In genomic region chr17:34114114-34114513, GRCm38 (mm10) we compare ENCODE assay signal across 22 mouse cellular contexts. TPM values are rescaled to one million over a fixed set of nuclear protein-coding genes. Genes with fewer than 3 reads are reported as not detected.
A peak's percentile ranks its signal among the peaks of the same experiment; 100 is the strongest.
DNase-seq lines count a peak whose midpoint lies in the region; ATAC-seq and TF ChIP-seq lines count a peak whose summit lies in the region.
"Had no signal": no experiment of that assay in that cellular context is flagged by ENCODE, and none has a peak within 500 bp of the region (broad histone marks: within the 10 kb centered on the region; RNA-seq: fewer than 3 reads in every experiment).

No protein-coding gene starts in this region.

- no peak overlapping the region for H3K4me2 ChIP-seq in kidney, embryonic 15.5 days
- H3K4me2 ChIP-seq in CH12.LX (ENCODE audit: insufficient read depth, low read depth, poor library complexity, severe bottlenecking) (no peak overlapping the region), myocyte (ENCODE audit: low read depth) (no peak overlapping the region)
- H3K4me2 ChIP-seq in forebrain, embryonic 16.5 days (ENCODE audit: low read length), result no peak overlapping the region
- H3K4me2 ChIP-seq: embryonic facial prominence, embryonic 13.5 days; forebrain, embryonic 13.5 days; heart, embryonic 15.5 days; hindbrain, embryonic 15.5 days had no signal

- no peaks in the 10 kb centered on the region for H3K27me3 ChIP-seq in cerebellum, adult 2 months (ENCODE audit: control insufficient read depth, insufficient read depth, low read length)
- no peaks in the 10 kb centered on the region for H3K27me3 ChIP-seq in kidney, embryonic 15.5 days
- H3K27me3 ChIP-seq in CH12.LX (replicated peaks), result no peaks in the 10 kb centered on the region
- no peaks in the 10 kb centered on the region for H3K27me3 ChIP-seq in myocyte (ENCODE audit: control insufficient read depth, insufficient read depth, insufficient read length)
- H3K27me3 ChIP-seq in forebrain, embryonic 16.5 days (replicated peaks; ENCODE audit: control insufficient read depth, insufficient read depth, low read length), result no peaks in the 10 kb centered on the region
- H3K27me3 ChIP-seq: embryonic facial prominence, embryonic 13.5 days; forebrain, embryonic 13.5 days; heart, embryonic 15.5 days; hindbrain, embryonic 15.5 days had no signal

- TF ChIP-seq RAD21 in CH12.LX (IDR thresholded peaks at IDR 0.05; ENCODE audit: low read depth, low read length), result no peak

- in situ Hi-C loops in CH12.LX (cut with MboI; ENCODE audit: low pct_ligation_motif_present, low pct_unique_long_range_greater_than_20kb, low sequenced_read_pairs), result no loop called here

- peak; percentile 6 for DNase-seq in cerebellum, adult 8-10 months
- DNase-seq in cerebellum, adult 2 months, result no peak
- no peak for DNase-seq in kidney, postnatal 10 days
- no peak for DNase-seq in CH12.LX (ENCODE audit: extremely low read depth)
- DNase-seq: adrenal gland, adult 8-10 months; adrenal gland, postnatal 36 days; B cell, adult 2 months; cerebellum, postnatal 25 days; gastrocnemius, postnatal 36 days; heart, adult 11 months; heart, postnatal 36 days had no signal

- H3K9me3 ChIP-seq in kidney, embryonic 15.5 days (replicated peaks), result no peaks in the 10 kb centered on the region
- no peaks in the 10 kb centered on the region for H3K9me3 ChIP-seq in CH12.LX (replicated peaks; ENCODE audit: low read length)
- H3K9me3 ChIP-seq in forebrain, embryonic 16.5 days (ENCODE audit: control insufficient read depth, low read length), result no peaks in the 10 kb centered on the region
- H3K9me3 ChIP-seq: embryonic facial prominence, embryonic 13.5 days; forebrain, embryonic 13.5 days; heart, embryonic 15.5 days; hindbrain, embryonic 15.5 days had no signal

- dilution Hi-C loops in CH12.LX (cut with MboI; ENCODE audit: extremely low pct_ligation_motif_present, extremely low pct_unique_long_range_greater_than_20kb, low sequenced_read_pairs), result no loop called here

- H3K4me3 ChIP-seq in cerebellum, adult 2 months (replicated peaks; ENCODE audit: insufficient read depth, low read depth, low read length), result no peak overlapping the region
- H3K4me3 ChIP-seq in kidney, embryonic 15.5 days (replicated peaks), result no peak overlapping the region
- H3K4me3 ChIP-seq in CH12.LX (replicated peaks in 1 of 3; ENCODE audit: low read depth in 2 of 3, low read length in 2 of 3, poor library complexity in 1 of 3) (no peak overlapping the region), myocyte (no peak overlapping the region)
- no peak overlapping the region for H3K4me3 ChIP-seq in forebrain, embryonic 16.5 days (replicated peaks; ENCODE audit: low read length)
- H3K4me3 ChIP-seq: embryonic facial prominence, embryonic 13.5 days; heart, embryonic 15.5 days; hindbrain, embryonic 15.5 days had no signal

- H3K79me2 ChIP-seq in CH12.LX (replicated peaks; ENCODE audit: control insufficient read depth, extremely low read depth, insufficient read depth, poor library complexity, severe bottlenecking) (peaks cover 51% of the 10 kb centered on the region), myocyte (ENCODE audit: control insufficient read depth, insufficient read depth) (peaks cover 47% of the 10 kb centered on the region)

- H3K9ac ChIP-seq in kidney, embryonic 15.5 days, result 0 out of 2 replicates have a peak overlapping the region, but pooled peaks have one; percentile 6
- no peak overlapping the region for H3K9ac ChIP-seq in CH12.LX (ENCODE audit: insufficient read depth, low read depth)
- no peak overlapping the region for H3K9ac ChIP-seq in forebrain, embryonic 16.5 days (replicated peaks; ENCODE audit: low read depth, low read length)
- H3K9ac ChIP-seq: embryonic facial prominence, embryonic 13.5 days; forebrain, embryonic 13.5 days; heart, embryonic 15.5 days; hindbrain, embryonic 15.5 days had no signal

- TF ChIP-seq CTCF in cerebellum, adult 2 months (IDR thresholded peaks at IDR 0.05; ENCODE audit: borderline replicate concordance, insufficient read depth, low read depth, low read length), result no peak
- TF ChIP-seq CTCF in CH12.LX (conservative IDR thresholded peaks at IDR 0.05 in 1 of 2, IDR thresholded peaks at IDR 0.05 in 1 of 2; ENCODE audit: low read depth in 2 of 2, low read length in 2 of 2), result no peak

- H3ac ChIP-seq in myocyte (ENCODE audit: control insufficient read depth, insufficient read length), result no peak overlapping the region

- no peak overlapping the region for H3K27ac ChIP-seq in cerebellum, adult 2 months (ENCODE audit: insufficient read depth, low read length)
- H3K27ac ChIP-seq in kidney, embryonic 15.5 days, result no peak overlapping the region
- H3K27ac ChIP-seq in CH12.LX (ENCODE audit: insufficient read depth, low read depth), result no peak overlapping the region
- H3K27ac ChIP-seq in forebrain, embryonic 16.5 days (ENCODE audit: low read length), result no peak overlapping the region
- H3K27ac ChIP-seq: embryonic facial prominence, embryonic 13.5 days; forebrain, embryonic 13.5 days; heart, embryonic 15.5 days; hindbrain, embryonic 15.5 days had no signal

- no peak for TF ChIP-seq POLR2A in cerebellum, adult 2 months (IDR thresholded peaks at IDR 0.05; ENCODE audit: borderline replicate concordance, insufficient read depth, low read length)
- TF ChIP-seq POLR2A in CH12.LX (IDR thresholded peaks at IDR 0.05; ENCODE audit: low read depth, low read length) (peak; percentile 6; the same call in 1 of the 2 replicates), myocyte (IDR thresholded peaks at IDR 0.05; ENCODE audit: insufficient read length, low read depth) (peak; percentile 22)

- WGBS in cerebellum, adult 2 months, result 88% methylated on average over 7 of the region's 7 CpGs
- WGBS in kidney, embryonic 15.5 days, result 94% methylated on average over 7 of the region's 7 CpGs
- WGBS in forebrain, embryonic 16.5 days, result 95% methylated on average over 7 of the region's 7 CpGs

- ATAC-seq in kidney, embryonic 15.5 days (replicated peaks; ENCODE audit: low FRiP score), result no peak
- ATAC-seq in forebrain, embryonic 16.5 days, result no peak
- ATAC-seq: CD4-positive, CD25-positive, alpha-beta regulatory T cell, adult 4 months; forebrain, embryonic 13.5 days; inflammation-experienced regulatory T-cells, adult 6 months had no signal

- peaks cover 93% of the 10 kb centered on the region for H3K36me3 ChIP-seq in kidney, embryonic 15.5 days
- H3K36me3 ChIP-seq in CH12.LX (replicated peaks in 1 of 2; ENCODE audit: control insufficient read depth in 1 of 2, insufficient read depth in 1 of 2, low read length in 1 of 2) (peaks cover 70 to 90% of the 10 kb centered on the region in 2 experiments), myocyte (ENCODE audit: control insufficient read depth, insufficient read depth) (peaks cover 69% of the 10 kb centered on the region)
- peaks cover 51% of the 10 kb centered on the region for H3K36me3 ChIP-seq in forebrain, embryonic 16.5 days (ENCODE audit: control insufficient read depth, insufficient read depth)

- H3K4me1 ChIP-seq in cerebellum, adult 2 months (ENCODE audit: control insufficient read depth, insufficient read depth, low read length), result peaks cover 3% of the 10 kb centered on the region; the same call in 1 of the 2 replicates
- H3K4me1 ChIP-seq in kidney, embryonic 15.5 days, result peaks cover 29% of the 10 kb centered on the region
- peaks cover 9 to 36% of the 10 kb centered on the region in 2 experiments; a peak in 3 of 4 replicates for H3K4me1 ChIP-seq in CH12.LX (ENCODE audit: control insufficient read depth in 1 of 2, insufficient read depth in 2 of 2)
- H3K4me1 ChIP-seq in forebrain, embryonic 16.5 days (replicated peaks; ENCODE audit: control insufficient read depth, insufficient read depth, low read length), result peaks cover 25% of the 10 kb centered on the region

- no peak for TF ChIP-seq EP300 in CH12.LX (IDR thresholded peaks at IDR 0.05; ENCODE audit: low read length)

RNA-seq across cellular contexts. Expression of gene H2-DMa, which starts 5.2 kb away (rescaled TPM):
- polyA plus RNA-seq in cerebellum, adult 2 months (2012; rRNA removed), result 13.2 and 13.6 TPM in 2 replicates
- polyA plus RNA-seq in kidney, embryonic 15.5 days (2015; fragmentation: Nextera tagmentation; extraction: Ambion mirVana), result 14.8 and 15.9 TPM in 2 replicates
- 67.7 and 77.4 TPM in 2 replicates for total RNA-seq in CH12.LX (2012; rRNA removed)
- 114 and 119 TPM in 2 replicates for total RNA-seq in CH12.LX (2014; rRNA removed)
- polyA plus RNA-seq in CH12.LX (2012; ENCODE audit: insufficient read length, low read depth), result 82.5 and 112 TPM in 2 replicates
- 7.2 TPM for polyA plus RNA-seq in myocyte (2012; fragmentation: generic; extraction: Trizol)
- 12.1 and 15.8 TPM in 2 replicates for polyA plus RNA-seq in forebrain, embryonic 16.5 days (2015; fragmentation: Nextera tagmentation; extraction: Ambion mirVana)

RNA-seq across cellular contexts. Expression of gene Brd2, which starts 8.3 kb away (rescaled TPM):
- polyA plus RNA-seq in cerebellum, adult 2 months (2012; rRNA removed), result 188 and 209 TPM in 2 replicates
- 135 and 140 TPM in 2 replicates for polyA plus RNA-seq in kidney, embryonic 15.5 days (2015; fragmentation: Nextera tagmentation; extraction: Ambion mirVana)
- total RNA-seq in CH12.LX (2012; rRNA removed) (101 and 125 TPM in 2 replicates), CH12.LX (2014; rRNA removed) (137 and 141 TPM in 2 replicates)
- polyA plus RNA-seq in CH12.LX (2012; ENCODE audit: insufficient read length, low read depth) (247 and 252 TPM in 2 replicates), myocyte (2012; fragmentation: generic; extraction: Trizol) (90.1 TPM)
- polyA plus RNA-seq in forebrain, embryonic 16.5 days (2015; fragmentation: Nextera tagmentation; extraction: Ambion mirVana), result 130 and 132 TPM in 2 replicates

RNA-seq across cellular contexts. Expression of gene H2-Oa, which starts 22.0 kb away (rescaled TPM):
- 0.25 and 0.34 TPM in 2 replicates for polyA plus RNA-seq in cerebellum, adult 2 months (2012; rRNA removed)
- 0.39 and 0.64 TPM in 2 replicates for polyA plus RNA-seq in kidney, embryonic 15.5 days (2015; fragmentation: Nextera tagmentation; extraction: Ambion mirVana)
- total RNA-seq in CH12.LX (2012; rRNA removed) (16.1 and 21.5 TPM in 2 replicates), CH12.LX (2014; rRNA removed) (32.8 and 42.7 TPM in 2 replicates)
- polyA plus RNA-seq in CH12.LX (2012; ENCODE audit: insufficient read length, low read depth) (30.5 and 40.4 TPM in 2 replicates), myocyte (2012; fragmentation: generic; extraction: Trizol) (0.07 TPM)
- 0.22 and 0.28 TPM in 2 replicates for polyA plus RNA-seq in forebrain, embryonic 16.5 days (2015; fragmentation: Nextera tagmentation; extraction: Ambion mirVana)
- total RNA-seq: adrenal gland, postnatal 36 days; gastrocnemius, adult 8-10 months; gastrocnemius, postnatal 36 days; heart, postnatal 36 days had no signal
- polyA plus RNA-seq: forebrain, embryonic 13.5 days had no signal

RNA-seq across cellular contexts. Expression of gene H2-DMb2, which starts 29.0 kb away (rescaled TPM):
- 0.35 and 0.52 TPM in 2 replicates for polyA plus RNA-seq in cerebellum, adult 2 months (2012; rRNA removed)
- 22.6 and 25.3 TPM in 2 replicates for polyA plus RNA-seq in kidney, embryonic 15.5 days (2015; fragmentation: Nextera tagmentation; extraction: Ambion mirVana)
- total RNA-seq in CH12.LX (2012; rRNA removed), result 107 and 135 TPM in 2 replicates
- 173 and 199 TPM in 2 replicates for total RNA-seq in CH12.LX (2014; rRNA removed)
- 161 and 175 TPM in 2 replicates for polyA plus RNA-seq in CH12.LX (2012; ENCODE audit: insufficient read length, low read depth)
- polyA plus RNA-seq in myocyte (2012; fragmentation: generic; extraction: Trizol), result not detected
- 0.43 and 0.90 TPM in 2 replicates for polyA plus RNA-seq in forebrain, embryonic 16.5 days (2015; fragmentation: Nextera tagmentation; extraction: Ambion mirVana)
- polyA plus RNA-seq: forebrain, embryonic 13.5 days; hindbrain, embryonic 11.5 days had no signal

RNA-seq across cellular contexts. Expression of gene H2-DMb1, which starts 38.8 kb away (rescaled TPM):
- 1.8 and 3.0 TPM in 2 replicates for polyA plus RNA-seq in cerebellum, adult 2 months (2012; rRNA removed)
- polyA plus RNA-seq in kidney, embryonic 15.5 days (2015; fragmentation: Nextera tagmentation; extraction: Ambion mirVana), result 4.9 and 6.0 TPM in 2 replicates
- 60.7 and 67.0 TPM in 2 replicates for total RNA-seq in CH12.LX (2012; rRNA removed)
- 77.4 and 102 TPM in 2 replicates for total RNA-seq in CH12.LX (2014; rRNA removed)
- polyA plus RNA-seq in CH12.LX (2012; ENCODE audit: insufficient read length, low read depth), result 147 and 149 TPM in 2 replicates
- not detected for polyA plus RNA-seq in myocyte (2012; fragmentation: generic; extraction: Trizol)
- polyA plus RNA-seq in forebrain, embryonic 16.5 days (2015; fragmentation: Nextera tagmentation; extraction: Ambion mirVana), result 0.66 and 0.98 TPM in 2 replicates
- polyA plus RNA-seq: forebrain, embryonic 13.5 days had no signal

Comparison
In these comparisons a context has a peak if more than half of its experiments do, and no peak if none do; other contexts are left out.
1. RNA of gene H2-Oa, which starts 22.0 kb away (polyA plus RNA-seq): 30.5 to 40.4 TPM in CH12.LX; 0.39 to 0.64 TPM in kidney, embryonic 15.5 days, 0.25 to 0.34 TPM in cerebellum, adult 2 months, 0.22 to 0.28 TPM in forebrain, embryonic 16.5 days and 0.07 TPM in myocyte (single experiment); every median in the first group is over 10 times any median in the second.